Mouse (Mus musculus) midbrain, embryonic 14.5 days (tissue): ENCODE results near the gene Arhgap11a. TPM values are rescaled to one million over a fixed set of nuclear protein-coding genes. Genes with fewer than 3 reads are reported as not detected.

Source experiments
- polyA plus RNA-seq: library from polyadenylated mRNA; unstranded; fragments of >200 nt; fragmentation: Nextera tagmentation; extraction: Ambion mirVana; gene quantifications from 2 replicates; pipeline ENCODE4 v1.2.1, GENCODE M21; 2014

The Arhgap11a gene
- polyA plus RNA-seq, 1 experiment from 2014 or later, result 2.0 TPM

Other genes starting within 250 kb of the Arhgap11a start
- gene Grem1, start 90.0 kb downstream of the Arhgap11a start, polyA plus RNA-seq, result 1.5 and 1.8 TPM in 2 replicates
- 251 and 296 TPM in 2 replicates for gene Scg5, start 19.5 kb downstream of the Arhgap11a start, polyA plus RNA-seq
- gene Gjd2, start 165.0 kb upstream of the Arhgap11a start, polyA plus RNA-seq, result 6.3 and 17.6 TPM in 2 replicates
- 0.24 and 0.89 TPM in 2 replicates for gene Actc1, start 204.9 kb upstream of the Arhgap11a start, polyA plus RNA-seq